Mouse (Mus musculus): Measurements from ENCODE around the gene Fstl5.

Gene Fstl5

GRCm38 (mm10) chr3:76567346-76567745 is 493.3 kb downstream of the Fstl5 start:
- DNase-seq: peak; percentile 13

GRCm38 (mm10) chr3:76572478-76572877 is 498.4 kb downstream of the Fstl5 start:
- no peak for DNase-seq

GRCm38 (mm10) chr3:76572920-76573541 is 499.0 kb downstream of the Fstl5 start:
- DNase-seq: no peak

GRCm38 (mm10) chr3:76593148-76593547 is 519.1 kb downstream of the Fstl5 start:
- DNase-seq: peak; percentile 47

- no peak for DNase-seq
Observed at GRCm38 (mm10) chr3:76620044-76620443, 546.0 kb downstream of the Fstl5 start.

GRCm38 (mm10) chr3:76654243-76654642 is 580.2 kb downstream of the Fstl5 start:
- no peak for DNase-seq

GRCm38 (mm10) chr3:76670859-76671258 is 596.8 kb downstream of the Fstl5 start:
- DNase-seq: peak; percentile 12

GRCm38 (mm10) chr3:76676006-76676405 is 601.9 kb downstream of the Fstl5 start:
- no peak for DNase-seq

- no peak for DNase-seq
Observed at GRCm38 (mm10) chr3:76679853-76680545, 605.9 kb downstream of the Fstl5 start.

- no peak for DNase-seq
Observed at GRCm38 (mm10) chr3:76680546-76680883, 606.4 kb downstream of the Fstl5 start.

- no peak for DNase-seq
Observed at GRCm38 (mm10) chr3:76697134-76697629, 623.1 kb downstream of the Fstl5 start.

GRCm38 (mm10) chr3:76739221-76739620 is 665.2 kb downstream of the Fstl5 start:
- no peak for DNase-seq
